Mouse (Mus musculus) forebrain, embryonic 14.5 days (tissue): ENCODE measurements around the gene Plxnd1. TPM values are rescaled to one million over a fixed set of nuclear protein-coding genes. Genes with fewer than 3 reads are reported as not detected.
A peak's percentile ranks its signal among the peaks of the same experiment; 100 is the strongest.

Experiments
- ATAC-seq: fragments of 200-750 bp; cut with Nextera tagmentation; 2 replicates; pipeline ENCODE4 v1.8.0; 2017; ENCODE audit warnings: mild to moderate bottlenecking, moderate library complexity
- DNase-seq: peaks from one replicate; pipeline ENCODE4 v3.0.0-alpha.2; 2015; ENCODE audit warnings: low spot score
- H3K27ac ChIP-seq: fragments of 300-500 bp; sonication (generic); 2 replicates; pipeline ENCODE4 v1.5.1; 2014; ENCODE audit warnings: low read depth, mild to moderate bottlenecking, control low read depth, low read length, moderate library complexity
- H3K27me3 ChIP-seq: fragments of 300-500 bp; sonication (generic); replicated peaks from 2 replicates; pipeline ENCODE4 v1.6.1; 2014; ENCODE audit warnings: low read length, control low read depth, mixed read lengths; ENCODE audit not compliant: control insufficient read depth, insufficient read depth
- H3K36me3 ChIP-seq: fragments of 300-500 bp; sonication (generic); 2 replicates; pipeline ENCODE4 v1.6.1; 2014; ENCODE audit warnings: low read length, control low read depth; ENCODE audit not compliant: control insufficient read depth, insufficient read depth
- H3K4me1 ChIP-seq: fragments of 300-500 bp; sonication (generic); 2 replicates; pipeline ENCODE4 v1.6.1; 2014; ENCODE audit warnings: antibody characterized with exemption, low read length, control low read depth; ENCODE audit not compliant: control insufficient read depth, insufficient read depth
- H3K4me2 ChIP-seq: fragments of 300-500 bp; sonication (generic); 2 replicates; pipeline ENCODE4 v1.6.1; 2014; ENCODE audit warnings: mild to moderate bottlenecking, control low read depth, low read length
- H3K4me3 ChIP-seq: fragments of 300-500 bp; sonication (generic); 2 replicates; pipeline ENCODE4 v1.5.1; 2014; ENCODE audit warnings: low read depth, low read length, control low read depth
- H3K9ac ChIP-seq: fragments of 300-500 bp; sonication (generic); 2 replicates; pipeline ENCODE4 v1.6.1; 2014; ENCODE audit warnings: mild to moderate bottlenecking, low read length, control low read depth, moderate library complexity
- H3K9me3 ChIP-seq: fragments of 300-500 bp; sonication (generic); replicated peaks from 2 replicates; pipeline ENCODE4 v1.6.1; 2016; ENCODE audit warnings: low read length, control low read depth, mixed read lengths; ENCODE audit not compliant: control insufficient read depth
- WGBS: fragments of 180-500 bp; shearing (Covaris S2); extraction: QIAGEN DNeasy Blood & Tissue Kit; methylation state at CpG from one replicate; pipeline ENCODE4 v1.1.7; 2014; 5-methylcytosine and 5-hydroxymethylcytosine counted together
- polyA plus RNA-seq: library from polyadenylated mRNA; unstranded; fragments of >200 nt; fragmentation: Nextera tagmentation; extraction: Ambion mirVana; gene quantifications from 2 replicates; pipeline ENCODE4 v1.2.1, GENCODE M21; 2014

The Plxnd1 gene
- polyA plus RNA-seq, 1 experiment from 2014 or later: 19.6 TPM

GRCm38 (mm10) chr6:115931639-115932038, 63.2 kb downstream of the Plxnd1 start, which contains the start of gene Rho:
Gene Rho (plus strand): TSS chr6:115931748.
- Histone ChIP-seq H3K4me3 (no peak within 1 kb of the TSS), H3K27me3 (no peaks in the 10 kb centered on the region), H3K9me3 (no peaks in the 10 kb centered on the region), H3K4me1 (peaks cover 13% of the 10 kb centered on the region), H3K9ac (no peak within 1 kb of the TSS), H3K36me3 (no peaks in the 10 kb centered on the region), H3K27ac (no peak within 1 kb of the TSS), H3K4me2 (no peak within 1 kb of the TSS)
- no peak for ATAC-seq
- 86% methylated on average over 14 of the region's 14 CpGs for WGBS
- no peak for DNase-seq

GRCm38 (mm10) chr6:115930018-115930417, 64.8 kb downstream of the Plxnd1 start:
- Histone ChIP-seq H3K27ac (no peak overlapping the region), H3K9me3 (no peaks in the 10 kb centered on the region), H3K9ac (no peak overlapping the region), H3K27me3 (no peaks in the 10 kb centered on the region), H3K4me1 (peaks cover 23% of the 10 kb centered on the region), H3K4me2 (no peak overlapping the region), H3K4me3 (no peak overlapping the region), H3K36me3 (no peaks in the 10 kb centered on the region)
- DNase-seq: no peak
- ATAC-seq: no peak
- WGBS: 82% methylated on average over 5 of the region's 5 CpGs

DNA sequence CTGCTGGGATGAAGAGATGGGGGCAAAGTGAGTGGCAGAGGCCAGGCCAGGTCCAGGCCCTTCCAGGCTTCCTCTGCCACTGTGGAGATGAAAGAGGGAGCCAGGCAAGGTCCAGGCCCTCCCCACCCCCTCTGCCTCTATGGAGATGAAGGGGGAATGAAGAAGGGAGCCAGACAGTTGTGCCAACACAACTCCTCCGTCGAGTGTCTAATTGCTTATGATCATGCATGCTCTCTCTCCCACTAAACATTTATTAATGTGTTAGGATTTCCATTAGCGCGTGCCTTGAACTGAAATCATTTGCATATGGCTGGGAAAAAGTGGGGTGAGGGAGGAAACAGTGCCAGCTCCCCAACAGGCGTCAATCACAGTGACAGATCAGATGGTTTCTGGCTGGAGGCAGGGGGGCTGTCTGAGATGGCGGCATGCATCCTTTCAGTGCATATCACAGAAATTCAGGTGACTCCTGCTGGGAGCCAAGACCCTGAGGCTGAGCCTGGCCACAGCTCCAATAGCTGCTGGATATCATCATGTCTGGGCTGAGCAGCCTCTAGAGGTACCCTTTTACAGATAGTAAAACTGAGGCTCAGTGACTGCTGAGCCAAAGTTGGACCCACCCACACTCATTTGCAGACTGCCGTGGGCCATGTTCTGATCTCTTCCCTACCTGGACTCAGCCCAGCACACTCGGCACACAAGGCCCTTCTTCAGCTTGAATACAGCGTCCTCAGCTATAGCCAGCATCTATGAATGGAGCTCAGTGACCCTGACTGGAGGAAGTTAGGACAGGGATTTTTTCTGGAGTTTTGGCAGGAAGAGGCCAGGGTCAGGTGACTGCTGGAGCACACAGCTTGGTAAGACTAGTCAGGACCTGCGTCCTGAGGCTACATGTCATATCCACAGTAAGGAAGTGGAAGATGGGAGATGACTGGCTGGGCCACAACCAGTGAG, 67.2 kb downstream of the Plxnd1 start:
- WGBS: 46% methylated on average over 10 of the region's 10 CpGs
- ATAC-seq: peak; percentile 74
- no peak overlapping the region for H3K9ac ChIP-seq
- H3K4me3 ChIP-seq: no peak overlapping the region
- H3K4me1 ChIP-seq: peaks cover 23% of the 10 kb centered on the region
- peak; percentile 81 for DNase-seq
- H3K27ac ChIP-seq: peak overlapping the region; percentile 86
- H3K4me2 ChIP-seq: no peak overlapping the region
- H3K36me3 ChIP-seq: no peaks in the 10 kb centered on the region
- no peaks in the 10 kb centered on the region for H3K9me3 ChIP-seq
- H3K27me3 ChIP-seq: no peaks in the 10 kb centered on the region

- H3K27ac ChIP-seq: peak overlapping the region; percentile 86; the same call in 1 of the 2 replicates
- H3K9me3 ChIP-seq: no peaks in the 10 kb centered on the region
- WGBS: 39% methylated on average over 10 of the region's 10 CpGs
- H3K36me3 ChIP-seq: no peaks in the 10 kb centered on the region
- H3K4me1 ChIP-seq: peaks cover 23% of the 10 kb centered on the region
- no peaks in the 10 kb centered on the region for H3K27me3 ChIP-seq
- H3K4me3 ChIP-seq: no peak overlapping the region
- no peak overlapping the region for H3K9ac ChIP-seq
- DNase-seq (peak; percentile 42), ATAC-seq (no peak)
- no peak overlapping the region for H3K4me2 ChIP-seq
These were observed 68.4 kb downstream of the Plxnd1 start for GRCm38 (mm10) chr6:115926416-115926815.

DNA sequence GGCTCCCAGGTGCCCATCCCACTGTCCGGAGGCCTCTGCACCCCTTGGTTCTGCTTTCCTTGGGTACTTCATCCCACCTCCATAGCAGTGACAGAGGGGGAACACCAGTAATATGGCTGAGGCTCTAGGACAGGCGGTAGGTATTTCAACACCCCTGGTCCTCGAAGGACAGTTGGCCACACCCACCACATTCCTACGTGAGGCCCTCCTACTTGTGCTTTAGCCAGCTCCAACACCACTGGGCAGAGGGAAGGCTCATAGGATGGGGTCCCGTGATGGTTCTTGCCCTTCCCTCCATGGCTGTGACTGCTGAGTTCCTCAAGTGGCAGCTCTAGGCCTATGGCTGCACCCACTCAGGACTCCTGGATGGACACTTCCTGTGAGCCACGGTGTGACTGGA, 70.0 kb downstream of the Plxnd1 start:
- no peak overlapping the region for H3K4me2 ChIP-seq
- H3K36me3 ChIP-seq: no peaks in the 10 kb centered on the region
- no peaks in the 10 kb centered on the region for H3K27me3 ChIP-seq
- WGBS: 65% methylated on average over 6 of the region's 6 CpGs
- ATAC-seq (no peak), DNase-seq (no peak)
- H3K27ac ChIP-seq: no peak overlapping the region
- no peaks in the 10 kb centered on the region for H3K9me3 ChIP-seq
- peaks cover 23% of the 10 kb centered on the region for H3K4me1 ChIP-seq
- no peak overlapping the region for H3K4me3 ChIP-seq
- no peak overlapping the region for H3K9ac ChIP-seq

DNA sequence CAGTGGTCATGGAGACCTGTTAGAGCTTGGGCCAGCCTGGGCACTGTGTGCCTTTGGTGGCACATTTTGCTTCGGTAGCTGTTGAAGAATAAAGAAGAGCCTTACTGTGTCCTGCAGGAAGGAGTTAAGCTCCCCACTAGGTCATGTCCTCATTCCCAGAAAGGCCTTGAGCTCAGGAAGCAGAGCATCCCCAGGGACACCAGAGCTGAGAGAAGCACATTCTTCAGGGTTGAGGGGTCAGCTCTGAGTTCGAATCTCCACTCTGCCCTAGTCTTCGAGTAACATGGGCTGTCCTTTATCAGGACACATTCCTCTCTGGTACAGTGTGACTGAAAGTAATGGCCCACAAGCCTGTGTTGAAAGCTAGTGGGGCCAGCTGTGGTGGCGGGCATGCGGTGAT, 74.9 kb downstream of the Plxnd1 start:
- Histone ChIP-seq H3K27me3 (no peaks in the 10 kb centered on the region), H3K9ac (no peak overlapping the region), H3K36me3 (peaks cover 2% of the 10 kb centered on the region; the same call in 1 of the 2 replicates), H3K4me3 (no peak overlapping the region), H3K4me1 (peaks cover 12% of the 10 kb centered on the region), H3K4me2 (no peak overlapping the region), H3K27ac (no peak overlapping the region), H3K9me3 (no peaks in the 10 kb centered on the region)
- ATAC-seq (no peak), DNase-seq (no peak)
- WGBS: 94% methylated on average over 5 of the region's 5 CpGs

GRCm38 (mm10) chr6:115918615-115919014, 76.2 kb downstream of the Plxnd1 start:
- no peaks in the 10 kb centered on the region for H3K9me3 ChIP-seq
- no peaks in the 10 kb centered on the region for H3K27me3 ChIP-seq
- H3K9ac ChIP-seq: no peak overlapping the region
- DNase-seq: no peak
- H3K4me3 ChIP-seq: no peak overlapping the region
- 89% methylated on average over 1 of the region's 1 CpGs for WGBS
- ATAC-seq: no peak
- H3K4me2 ChIP-seq: no peak overlapping the region
- no peak overlapping the region for H3K27ac ChIP-seq
- peaks cover 24% of the 10 kb centered on the region for H3K4me1 ChIP-seq
- peaks cover 2% of the 10 kb centered on the region; the same call in 1 of the 2 replicates for H3K36me3 ChIP-seq

GRCm38 (mm10) chr6:115916611-115917010, 78.2 kb downstream of the Plxnd1 start:
- Histone ChIP-seq H3K9ac (no peak overlapping the region), H3K36me3 (peaks cover 2% of the 10 kb centered on the region; the same call in 1 of the 2 replicates), H3K4me1 (peaks cover 30% of the 10 kb centered on the region), H3K27ac (0 out of 2 replicates have a peak overlapping the region, but pooled peaks have one; percentile 21), H3K4me2 (no peak overlapping the region), H3K9me3 (no peaks in the 10 kb centered on the region), H3K4me3 (no peak overlapping the region), H3K27me3 (no peaks in the 10 kb centered on the region)
- DNase-seq: no peak
- WGBS: 91% methylated on average over 5 of the region's 5 CpGs
- no peak for ATAC-seq
